Mouse (Mus musculus): Measurements from ENCODE around the gene Icam1.

DNA sequence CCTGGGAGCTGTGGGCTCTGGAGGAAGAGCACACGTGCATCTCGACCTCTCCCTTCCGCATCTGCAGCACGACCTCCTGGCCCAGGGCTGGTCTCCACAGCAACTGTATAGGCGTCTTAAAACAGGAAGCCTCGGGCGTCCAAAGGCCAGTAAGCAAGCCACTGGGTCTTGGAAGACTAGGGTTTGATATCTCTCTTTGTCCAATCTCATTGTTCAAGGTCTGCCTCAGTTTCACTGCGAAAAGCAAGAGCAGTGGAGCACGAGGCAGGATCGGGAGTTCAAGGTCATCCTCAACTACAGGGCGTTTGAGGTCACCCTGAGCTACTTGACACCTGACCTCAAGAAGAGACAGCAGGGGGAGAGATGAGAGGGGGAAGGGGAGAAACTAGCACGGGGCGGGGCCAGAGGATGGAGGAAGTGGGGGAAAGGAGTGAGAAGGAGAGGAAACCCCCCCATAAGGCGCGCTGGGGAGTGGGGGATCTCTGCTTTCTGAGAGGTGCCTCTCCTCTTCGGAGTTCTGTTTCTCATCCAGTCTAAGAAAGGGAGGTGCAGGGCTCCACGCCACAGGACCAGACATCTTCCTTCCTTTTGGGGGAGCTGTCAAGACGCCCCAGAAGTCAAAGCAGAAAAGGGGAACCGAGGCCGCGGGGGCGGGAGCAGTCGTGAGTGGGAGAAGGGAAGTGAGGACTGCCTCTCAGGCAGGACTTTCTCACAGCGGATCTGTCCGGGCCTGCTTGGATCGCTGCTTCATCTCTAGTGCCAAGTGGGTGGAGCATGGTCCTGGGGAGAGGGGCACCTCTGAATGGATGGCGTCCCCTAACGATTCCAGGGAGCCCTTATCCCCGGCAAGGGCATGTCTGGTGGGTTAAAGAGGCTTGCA lies 854 bp upstream of the Icam1 start:
- TF ChIP-seq CTCF (IDR thresholded peaks at IDR 0.05; ENCODE audit: low read depth, low read length) (no peak), POLR2A (IDR thresholded peaks at IDR 0.05; ENCODE audit: borderline replicate concordance, low read depth, low read length) (no peak)

Measured in bone marrow macrophage, adult 2 months (primary cell).